Mouse (Mus musculus) ovary, postnatal 10 days (tissue): ENCODE measurements around the gene Fkbp9.

Experiments used
- DNase-seq: peaks from one replicate; pipeline ENCODE4 v3.0.0; 2022; ENCODE audit warnings: low spot score

The Fkbp9 gene

DNA sequence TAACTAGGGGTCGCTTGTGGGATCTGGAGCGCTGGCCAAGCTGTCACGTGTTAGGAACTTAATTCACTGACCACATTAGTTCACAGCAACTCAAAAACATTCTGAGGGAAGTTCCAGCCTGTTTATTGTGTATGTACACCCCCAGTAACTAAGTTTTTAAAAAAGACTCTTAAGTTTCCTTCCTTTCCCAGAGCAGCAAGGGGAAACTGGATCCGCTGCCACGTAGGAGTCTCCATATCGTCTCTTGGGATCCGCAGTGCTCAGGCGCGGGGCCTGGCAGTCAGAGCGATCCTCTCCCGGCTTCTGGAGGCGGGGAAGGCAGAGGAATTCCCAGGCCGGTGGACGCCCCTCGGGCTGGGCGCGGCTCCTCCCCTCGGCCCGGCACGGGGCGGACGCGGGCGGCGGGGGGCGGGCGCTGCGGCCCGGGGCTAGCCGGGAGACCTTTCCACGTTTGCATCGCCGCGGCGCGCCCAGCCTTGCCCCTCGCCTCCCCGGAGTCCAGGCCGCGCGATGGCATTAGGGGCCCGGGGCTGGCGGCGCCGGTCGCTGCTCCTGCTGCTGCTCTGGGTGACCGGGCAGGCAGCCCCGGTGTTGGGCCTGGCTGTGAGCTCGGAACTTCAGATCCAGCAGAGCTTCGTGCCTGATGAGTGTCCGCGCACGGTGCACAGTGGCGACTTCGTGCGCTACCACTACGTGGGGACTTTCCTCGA, at the start of gene Fkbp9:
Gene Fkbp9, plus strand, starts transcription at position 363 of the 710 bp plus-strand sequence.
- peak; percentile 72 for DNase-seq

DNA sequence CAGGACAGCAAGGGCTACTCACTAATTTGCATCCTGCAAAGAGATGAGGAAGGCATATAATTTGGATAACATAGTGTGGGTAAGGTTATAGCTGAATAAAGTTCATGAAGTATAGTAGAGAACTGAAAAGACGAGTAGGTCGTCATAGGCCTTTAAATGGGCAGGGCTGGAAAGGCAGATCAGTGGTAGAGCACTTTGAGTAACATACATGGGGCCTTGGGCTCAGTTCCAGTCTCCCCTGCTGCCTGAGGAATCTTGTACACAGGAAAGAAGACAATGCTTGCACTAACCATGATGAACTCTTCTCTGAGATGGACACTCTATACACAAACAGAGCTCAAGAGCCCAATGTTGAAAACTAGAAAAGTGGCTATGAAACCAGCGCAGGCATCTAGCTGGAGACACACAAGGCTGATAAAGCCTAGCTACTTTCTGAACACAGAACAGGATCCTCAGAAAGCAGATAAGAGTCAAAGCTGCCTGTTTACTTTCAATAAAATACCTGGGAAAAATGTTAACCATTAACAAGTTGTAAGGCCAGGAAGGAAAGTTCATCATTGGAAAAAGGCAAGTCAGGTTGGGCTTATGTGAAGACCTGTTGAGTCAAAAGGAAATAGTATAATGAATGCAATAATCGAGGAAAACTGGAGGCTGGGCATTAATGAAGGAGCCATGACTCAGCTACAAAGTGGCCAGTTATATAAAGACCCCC, 48.1 kb upstream of the Fkbp9 start:
- no peak for DNase-seq

DNA sequence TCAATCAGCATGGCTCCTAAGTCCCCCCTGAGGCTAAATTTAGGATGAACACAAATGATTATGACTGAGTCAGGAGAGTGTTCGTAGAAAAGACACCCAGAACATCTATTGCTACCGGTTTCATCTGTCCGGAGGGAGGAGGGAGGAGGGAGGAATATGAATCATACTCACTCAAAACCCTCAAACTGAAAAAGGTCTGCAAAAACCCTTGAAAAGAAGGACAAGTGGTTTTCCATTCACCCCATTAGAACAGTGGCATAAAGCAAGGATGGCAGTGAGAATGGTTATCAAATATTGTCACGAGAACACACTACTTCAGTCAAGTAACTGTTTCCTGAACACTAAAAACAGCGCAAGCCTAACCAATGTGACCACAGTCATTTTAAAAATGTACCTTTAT, 46.8 kb upstream of the Fkbp9 start:
- DNase-seq, result no peak

DNA sequence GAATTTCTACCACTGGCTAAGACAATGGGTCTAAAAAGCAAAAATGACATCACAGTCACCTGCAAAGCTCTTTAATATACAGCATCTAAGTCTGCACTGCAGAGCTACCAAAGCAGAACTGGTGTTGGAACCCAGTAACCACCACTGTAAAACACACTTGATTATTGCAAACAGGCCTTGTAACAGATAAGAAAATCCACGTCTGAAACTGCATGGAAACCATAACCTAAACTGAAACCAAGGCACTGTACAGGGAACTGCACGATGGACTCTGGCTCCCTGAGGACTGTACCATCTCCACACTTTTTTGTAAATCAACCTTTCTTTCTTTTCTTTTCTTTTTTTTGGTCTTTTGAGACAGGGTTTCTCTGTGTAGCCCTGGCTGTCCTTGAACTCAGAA, 44.2 kb upstream of the Fkbp9 start:
- no peak for DNase-seq

DNA sequence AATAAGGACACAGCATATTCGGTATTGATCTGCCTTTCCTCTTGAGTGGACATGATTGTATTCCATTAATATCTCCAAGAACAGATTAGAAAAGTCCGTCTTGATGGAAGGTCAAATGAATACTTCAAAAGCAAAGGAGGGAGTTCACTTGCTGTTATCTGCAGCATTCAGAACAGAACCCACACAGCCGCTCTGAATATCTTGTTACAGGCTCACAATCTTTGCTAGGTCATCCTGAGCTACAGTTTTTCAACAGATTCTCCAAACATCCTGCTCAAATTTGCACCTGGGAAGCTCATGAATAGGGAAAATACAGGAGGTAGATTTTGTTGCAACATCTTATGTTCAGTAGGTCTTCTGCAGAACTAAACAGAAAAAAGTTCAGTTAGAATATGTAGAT, 42.5 kb upstream of the Fkbp9 start:
- DNase-seq, result no peak

DNA sequence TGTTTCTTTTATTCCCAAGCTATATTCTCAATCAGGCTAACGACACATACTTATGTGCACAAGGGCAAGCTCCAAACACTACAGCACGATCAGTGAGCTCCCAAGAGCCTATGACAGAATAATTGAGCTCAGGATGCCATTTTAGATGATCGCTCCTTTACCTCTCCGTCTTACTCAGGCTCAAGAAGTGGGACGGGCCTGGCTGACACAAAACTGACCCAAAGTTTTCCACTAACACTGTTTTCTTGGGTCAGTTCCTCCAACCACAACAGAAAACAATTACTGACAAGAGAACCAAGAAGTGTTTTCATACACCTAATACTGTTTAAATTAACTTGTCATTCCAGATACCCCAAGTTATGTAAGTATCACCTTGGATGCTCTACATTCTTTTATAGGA, 37.0 kb upstream of the Fkbp9 start:
- DNase-seq, result no peak

DNA sequence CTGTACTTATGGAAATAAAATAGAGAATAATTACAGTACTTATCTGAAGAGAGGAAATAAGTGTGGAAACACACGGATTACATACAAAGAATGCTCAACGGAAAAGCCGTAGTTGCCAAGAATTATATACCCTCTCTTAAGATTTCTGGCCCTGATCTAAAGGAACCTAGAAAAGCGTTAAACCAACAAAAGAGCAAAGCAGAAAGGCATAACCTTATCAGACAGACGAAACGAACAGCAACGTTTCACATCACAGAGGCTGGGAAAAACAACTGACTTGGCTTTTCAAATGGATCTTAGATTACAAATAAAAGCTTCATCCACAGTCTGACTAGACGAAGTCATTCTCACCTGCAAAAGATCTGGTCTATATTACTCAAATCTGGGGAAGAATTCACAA, 35.6 kb upstream of the Fkbp9 start:
- no peak for DNase-seq

DNA sequence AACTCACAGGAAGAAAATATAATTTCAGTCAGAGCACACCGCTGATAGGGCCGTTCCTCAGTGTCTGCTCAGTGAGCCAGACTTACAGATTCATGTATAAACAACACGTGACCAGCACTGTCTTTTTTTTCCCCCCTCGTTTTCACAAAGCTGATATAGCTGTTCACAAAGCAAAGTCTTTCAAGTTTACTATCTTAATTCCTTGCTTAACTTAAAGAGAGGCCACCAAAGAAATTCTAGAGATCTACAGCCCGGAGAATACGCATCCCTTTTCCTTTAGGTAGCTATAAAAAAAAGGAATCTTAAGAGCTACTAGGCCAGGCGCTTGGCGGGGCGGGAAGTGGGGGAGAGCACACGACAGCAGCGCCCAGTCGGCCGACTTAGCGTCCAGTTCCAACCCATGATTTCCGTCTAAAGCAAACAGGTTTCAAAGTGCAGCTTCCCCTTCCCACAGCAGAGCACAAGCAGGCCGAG, 35.2 kb upstream of the Fkbp9 start:
- DNase-seq, result peak; percentile 7

DNA sequence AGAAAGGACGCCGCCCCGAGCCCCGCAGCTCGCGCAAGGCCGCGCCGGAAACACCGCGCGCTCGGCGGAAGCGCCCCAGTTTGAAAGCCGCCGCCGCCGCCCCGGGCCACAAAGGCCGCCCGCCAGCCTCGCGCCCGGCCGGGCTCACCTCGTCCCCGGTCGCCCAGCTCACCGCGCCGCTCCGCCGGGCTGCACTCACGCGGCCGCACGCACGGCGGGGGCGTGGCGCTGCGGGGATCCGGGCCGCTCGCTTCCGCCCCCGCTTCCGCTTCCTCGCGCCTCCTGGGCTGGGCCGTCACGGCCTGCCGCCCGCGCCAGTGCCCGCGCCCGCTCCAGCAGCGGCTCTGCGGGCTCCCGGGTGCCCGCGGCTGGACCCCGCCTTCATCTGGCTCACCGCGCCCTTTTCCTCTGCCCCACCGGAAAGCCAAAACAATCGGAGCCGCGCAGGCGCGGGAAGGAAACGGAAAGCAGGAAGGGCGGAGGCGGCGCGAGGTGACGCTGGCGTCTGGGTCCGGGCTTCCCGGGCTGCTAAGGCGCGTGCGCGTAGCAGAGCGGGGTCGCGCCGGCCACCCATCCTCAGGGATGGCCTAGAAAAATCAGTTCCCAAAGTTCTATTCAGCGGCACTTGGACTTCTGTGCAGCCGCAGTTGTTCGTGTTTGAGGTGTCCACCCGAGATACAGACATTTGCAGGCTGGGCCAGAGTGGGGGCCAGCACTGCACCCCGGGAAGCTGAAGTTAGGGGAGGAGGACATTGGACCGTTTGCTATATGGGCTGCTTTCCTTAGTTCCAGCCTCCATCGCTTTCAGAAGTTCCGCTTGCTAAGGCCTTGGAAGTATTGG, 34.3 kb upstream of the Fkbp9 start, which contains the start of gene Kbtbd2:
Gene Kbtbd2, minus strand, starts transcription at position 503 of the 841 bp plus-strand sequence.
- DNase-seq, result peak; percentile 80

DNA sequence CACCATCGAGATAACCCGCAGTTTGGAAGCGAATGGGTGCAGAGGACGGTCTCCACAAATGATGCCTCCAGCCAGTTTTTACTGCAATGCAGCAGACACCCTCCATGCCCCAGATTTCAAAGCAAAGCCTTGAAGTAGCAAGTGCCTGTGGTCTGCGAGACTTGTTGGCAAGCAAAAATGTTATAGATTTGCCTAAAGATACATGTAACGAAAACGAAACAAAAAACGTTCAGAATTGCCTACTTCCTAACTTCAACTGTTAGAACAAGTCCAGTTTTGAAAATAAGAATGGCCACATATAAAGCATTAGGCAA, 33.8 kb upstream of the Fkbp9 start:
- DNase-seq, result no peak

DNA sequence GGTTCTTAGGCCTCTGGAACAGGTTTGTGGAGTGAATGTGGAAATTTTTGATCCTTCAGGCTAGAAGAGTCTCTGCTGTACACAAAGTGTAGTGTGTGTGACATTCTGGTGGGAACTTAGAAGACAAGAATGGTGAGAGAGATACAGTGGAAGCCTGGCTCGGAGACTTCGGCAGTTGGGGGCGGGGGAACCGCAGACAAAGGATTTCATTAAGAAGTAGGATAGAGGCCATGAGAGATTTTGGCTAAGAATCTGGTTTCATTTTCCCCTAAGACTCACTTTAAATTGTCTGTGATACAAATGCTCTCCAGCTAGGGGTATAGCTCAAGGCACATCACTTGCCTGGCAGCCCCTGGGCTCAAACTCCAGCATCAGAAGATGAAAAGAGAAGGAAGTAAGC, 26.8 kb upstream of the Fkbp9 start:
- no peak for DNase-seq

DNA sequence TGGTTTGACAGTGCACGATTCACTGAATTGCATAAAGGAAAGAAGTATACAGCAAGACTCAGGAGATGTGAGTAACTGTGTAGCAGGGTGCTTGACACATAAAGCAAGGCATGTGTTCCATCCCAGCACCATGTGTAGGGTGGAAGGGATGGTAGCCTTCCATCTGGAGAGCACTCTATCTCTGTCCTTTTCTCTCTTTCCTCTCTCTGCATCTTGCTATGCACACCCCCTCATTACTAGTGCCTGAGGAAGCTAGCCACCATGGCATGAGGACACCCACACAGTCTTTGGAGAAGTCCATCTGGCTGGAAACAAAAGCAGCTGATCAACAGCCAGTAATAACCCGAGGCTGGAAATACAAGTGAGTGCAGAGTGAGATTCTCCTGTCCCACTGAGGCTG, 25.7 kb upstream of the Fkbp9 start:
- no peak for DNase-seq

DNA sequence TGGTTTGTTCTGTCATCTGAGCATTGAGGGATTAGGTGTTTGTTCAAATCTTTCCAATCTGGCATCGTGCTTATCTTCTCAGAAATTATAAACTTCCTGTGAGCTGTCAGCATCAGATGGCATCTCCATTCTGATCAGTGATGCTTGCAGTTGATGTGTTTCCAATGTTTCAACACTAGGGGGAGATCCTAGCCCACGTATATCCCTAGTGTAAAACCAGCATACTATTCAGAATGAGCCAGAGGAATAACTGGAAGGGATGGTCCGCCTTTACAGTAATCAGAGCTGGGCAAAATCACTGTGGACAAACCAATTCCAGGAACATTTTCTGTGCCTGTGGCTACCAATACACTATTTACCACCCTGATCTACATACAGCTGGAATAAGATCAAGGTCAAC, 23.2 kb upstream of the Fkbp9 start:
- DNase-seq, result no peak

DNA sequence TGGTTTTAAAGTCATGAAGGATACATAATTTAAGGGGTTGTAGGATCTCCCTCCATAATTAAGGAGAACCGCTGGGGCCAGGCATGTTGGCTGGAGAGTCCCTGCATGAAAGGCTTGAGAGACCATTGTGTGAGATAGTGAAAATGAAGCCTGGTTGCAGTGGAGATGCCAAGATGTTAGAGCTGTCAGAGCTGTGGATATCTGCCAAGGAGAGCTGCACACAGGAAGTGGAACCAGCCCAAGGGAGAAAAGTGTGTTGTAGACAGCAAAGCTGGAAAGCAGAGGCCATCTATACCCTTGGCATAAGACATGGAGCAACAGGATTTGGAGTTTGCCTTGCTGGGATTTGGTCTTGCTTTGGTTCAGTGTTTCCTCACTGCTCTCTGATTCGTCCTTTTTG, 18.5 kb upstream of the Fkbp9 start:
- DNase-seq, result no peak

DNA sequence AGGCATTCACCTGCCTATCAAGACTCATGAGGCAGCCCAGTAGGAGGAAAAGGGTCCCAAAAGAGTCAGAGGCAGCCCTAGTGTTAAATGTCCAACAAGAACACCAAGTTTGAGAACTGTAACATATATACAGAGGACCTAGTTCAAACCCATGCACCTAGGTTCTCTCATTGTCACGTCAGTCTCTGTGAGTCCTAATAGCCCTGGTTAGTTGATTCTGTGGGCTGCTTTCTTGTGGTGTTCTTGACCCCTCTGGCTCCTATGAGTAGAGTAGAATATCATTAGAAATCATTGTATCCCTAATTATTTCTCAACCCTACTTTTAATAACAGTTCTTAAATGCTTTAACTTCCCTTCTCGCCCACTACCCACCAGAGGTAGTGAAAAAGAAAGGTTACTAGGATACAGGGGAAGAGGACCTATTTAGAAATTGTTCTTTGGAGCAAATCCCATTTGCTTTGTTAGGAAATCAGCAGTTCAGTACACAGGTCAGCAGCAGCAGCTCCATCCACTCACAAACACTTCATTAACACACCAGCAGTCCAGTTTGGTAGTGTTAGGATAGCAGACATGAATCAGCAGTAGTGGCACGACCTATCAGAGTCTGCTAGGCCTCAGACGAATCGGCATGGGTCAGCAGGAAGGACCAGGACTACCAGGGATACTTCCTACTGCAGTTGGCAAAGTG, 13.3 kb upstream of the Fkbp9 start:
- DNase-seq, result no peak

DNA sequence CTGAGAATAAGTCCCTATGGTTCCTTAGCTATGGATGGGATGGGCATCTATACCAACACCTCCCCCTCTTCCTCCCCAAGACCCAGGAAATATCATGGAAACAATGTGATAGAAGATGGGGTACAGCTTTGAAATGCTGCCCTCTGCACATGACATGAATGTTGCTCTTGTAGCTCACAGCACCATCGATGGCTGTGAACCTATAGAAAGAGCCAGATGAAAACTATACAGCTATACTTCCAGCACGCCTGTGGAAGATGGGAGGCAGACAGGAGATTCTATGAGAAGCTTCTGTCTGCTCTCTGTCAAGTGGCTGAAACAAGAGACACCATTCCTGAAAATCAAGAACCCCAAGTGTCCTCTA, 12.8 kb upstream of the Fkbp9 start:
- no peak for DNase-seq

DNA sequence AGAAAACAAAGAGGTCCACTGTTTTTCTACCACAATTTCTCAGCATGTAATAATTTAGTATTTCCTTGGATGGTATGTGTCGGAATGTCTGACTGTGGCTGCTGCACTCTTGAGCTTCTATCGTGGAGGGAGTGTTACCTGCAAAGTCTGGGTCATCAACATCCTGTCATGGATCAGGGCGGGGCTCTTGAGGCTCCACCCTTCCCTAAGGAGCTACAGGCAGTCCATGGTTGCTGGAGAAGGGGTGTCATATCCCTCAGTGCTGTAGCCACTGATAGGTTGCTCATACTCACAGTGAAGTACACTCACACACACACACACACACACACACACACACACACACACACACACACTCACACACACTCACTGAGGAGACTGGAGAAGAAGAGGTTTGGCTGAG, 6.2 kb upstream of the Fkbp9 start:
- DNase-seq, result no peak

DNA sequence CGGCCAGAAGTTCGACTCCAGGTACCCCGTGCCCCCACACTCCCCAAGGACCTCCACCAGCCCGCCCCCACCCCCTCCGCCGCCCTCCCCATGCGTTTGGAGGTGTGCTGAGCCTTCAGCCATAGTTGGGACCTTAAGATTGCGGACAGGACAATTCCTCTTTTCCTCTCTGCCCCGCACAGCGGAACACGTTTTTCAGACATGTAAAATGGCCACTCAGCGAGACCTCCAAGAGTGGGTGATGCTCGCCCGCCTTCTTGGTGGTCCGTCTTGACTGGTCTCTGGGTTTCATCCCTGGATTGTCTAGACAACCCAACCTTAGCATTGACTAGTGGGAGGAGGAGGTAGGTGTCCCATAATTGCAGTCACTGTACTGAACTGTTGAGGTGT, 543 bp downstream of the Fkbp9 start:
- DNase-seq, result no peak

DNA sequence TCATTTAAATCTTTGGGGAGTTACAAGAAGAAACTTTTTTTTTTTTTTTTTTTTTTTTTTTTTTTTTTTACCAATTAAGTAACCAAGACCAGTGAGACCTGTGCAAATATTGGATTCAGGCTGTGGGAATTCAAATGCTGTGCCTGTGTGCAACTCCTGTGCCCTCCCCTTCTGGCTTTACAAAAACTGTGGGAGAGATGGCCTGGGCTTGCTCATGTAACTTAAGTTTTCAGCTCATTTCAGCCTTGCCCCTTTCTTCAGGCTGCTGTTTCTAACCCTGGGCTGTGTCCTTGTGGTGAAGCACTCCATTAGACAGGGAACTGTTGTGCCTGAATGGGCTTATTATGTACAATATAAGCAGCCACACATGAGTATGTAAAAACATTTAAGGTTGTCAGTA, 971 bp downstream of the Fkbp9 start:
- no peak for DNase-seq

DNA sequence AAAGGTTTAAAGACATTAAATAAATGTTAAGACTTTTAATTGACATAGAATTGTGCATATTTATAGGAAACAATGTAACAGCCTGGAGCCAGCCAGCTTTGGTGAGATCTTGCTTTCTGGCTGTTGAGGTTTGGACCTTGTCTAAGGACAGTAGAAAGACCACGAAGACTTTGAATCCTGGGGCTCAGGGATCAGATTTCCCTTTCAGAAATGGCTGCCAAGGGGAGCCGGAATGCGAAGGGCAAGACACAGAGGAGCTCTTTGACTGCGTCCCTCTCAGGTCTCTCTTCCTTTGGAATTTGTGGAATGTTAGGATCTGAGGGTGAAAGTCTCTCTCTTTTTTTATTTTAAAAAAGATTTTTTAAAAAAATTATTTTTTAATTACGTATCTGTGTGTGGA, 2.9 kb downstream of the Fkbp9 start:
- no peak for DNase-seq

DNA sequence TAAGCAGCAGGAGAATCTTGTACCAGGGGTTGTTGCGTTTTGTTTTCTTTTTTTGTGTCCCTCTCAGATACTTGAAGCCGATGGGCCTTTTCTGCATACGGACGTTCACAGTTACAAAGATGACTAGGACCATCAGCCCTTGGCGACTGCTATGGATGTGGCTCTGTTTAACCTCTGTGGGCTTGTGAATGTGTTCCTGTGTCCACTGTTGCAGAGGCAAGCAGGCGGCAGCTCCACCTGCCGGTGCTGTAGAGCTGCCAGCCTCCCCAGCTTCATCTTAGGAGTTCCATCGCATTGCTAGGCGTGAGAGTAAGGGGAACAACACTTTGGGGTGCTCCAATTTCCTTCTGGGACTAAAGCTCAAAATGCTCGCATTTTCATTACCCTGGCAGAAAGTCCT, 3.7 kb downstream of the Fkbp9 start:
- no peak for DNase-seq

DNA sequence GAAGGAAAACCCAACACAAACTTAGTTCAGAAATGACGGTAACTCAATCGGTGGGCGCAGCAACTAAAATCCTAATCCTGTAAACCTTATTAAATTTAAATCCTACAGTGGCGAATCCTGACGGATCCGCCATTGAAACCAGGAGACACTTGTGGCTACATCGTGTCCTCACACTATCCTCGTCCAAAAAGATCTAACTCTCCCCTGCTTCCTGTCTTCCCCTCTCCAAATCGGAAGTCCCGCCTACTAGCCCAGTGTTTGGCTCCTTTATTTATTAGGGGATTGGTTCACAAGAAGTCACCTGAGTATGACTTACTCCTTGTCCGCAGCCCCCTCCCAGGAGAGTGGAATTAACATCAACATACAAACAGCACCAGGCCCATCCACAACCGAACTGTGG, 5.3 kb downstream of the Fkbp9 start:
- DNase-seq, result no peak

DNA sequence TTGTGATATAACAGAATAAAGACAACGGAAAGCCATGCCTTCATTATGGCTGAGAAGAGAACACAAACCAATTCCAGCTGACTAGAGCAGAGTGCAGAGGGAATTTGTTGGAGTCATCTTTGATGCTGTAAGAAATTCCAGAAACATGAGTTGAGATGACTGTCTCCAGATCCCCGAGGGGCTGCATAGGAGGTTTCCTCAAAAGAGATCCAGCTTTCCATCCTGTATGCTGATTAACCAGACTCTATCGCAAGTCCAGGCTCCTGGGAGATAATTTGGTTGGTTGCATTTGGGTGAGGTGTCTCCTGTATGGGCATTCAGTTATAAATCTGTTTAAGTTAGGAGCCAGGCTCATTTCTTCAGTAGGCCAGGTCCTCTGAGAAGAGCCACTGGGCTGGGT, 5.8 kb downstream of the Fkbp9 start:
- no peak for DNase-seq
